Mouse (Mus musculus): Measurements from ENCODE around the gene Nacc1. TPM values are rescaled to one million over a fixed set of nuclear protein-coding genes. Genes with fewer than 3 reads are reported as not detected.

Gene Nacc1
- polyA plus RNA-seq, 1 experiment from 2014 or later, result 15.3 TPM

- H3K4me1 ChIP-seq (ENCODE audit: control insufficient read depth, insufficient read depth, low read length), result no peaks in the 10 kb centered on the region
- H3K9ac ChIP-seq (replicated peaks; ENCODE audit: low read depth, low read length), result no peak overlapping the region
- no peaks in the 10 kb centered on the region for H3K36me3 ChIP-seq (ENCODE audit: control insufficient read depth, insufficient read depth, low read length)
- ATAC-seq (ENCODE audit: low read depth), result no peak
- WGBS, result 79% methylated on average over 5 of the region's 5 CpGs
- no peak overlapping the region for H3K4me2 ChIP-seq (ENCODE audit: low read depth, low read length)
- no peak overlapping the region for H3K4me3 ChIP-seq (ENCODE audit: low read depth, low read length)
- no peaks in the 10 kb centered on the region for H3K27me3 ChIP-seq (ENCODE audit: control insufficient read depth, insufficient read depth, low read length)
- no peak overlapping the region for H3K27ac ChIP-seq (ENCODE audit: low read depth, low read length)
- H3K9me3 ChIP-seq (ENCODE audit: control insufficient read depth, low read length), result no peaks in the 10 kb centered on the region
These were observed 44.6 kb downstream of the Nacc1 start for GRCm38 (mm10) chr8:84643019-84643418.

GRCm38 (mm10) chr8:84641578-84642361 lies 45.9 kb downstream of the Nacc1 start:
- no peak for ATAC-seq (ENCODE audit: low read depth)
- no peaks in the 10 kb centered on the region for H3K27me3 ChIP-seq (ENCODE audit: control insufficient read depth, insufficient read depth, low read length)

DNA sequence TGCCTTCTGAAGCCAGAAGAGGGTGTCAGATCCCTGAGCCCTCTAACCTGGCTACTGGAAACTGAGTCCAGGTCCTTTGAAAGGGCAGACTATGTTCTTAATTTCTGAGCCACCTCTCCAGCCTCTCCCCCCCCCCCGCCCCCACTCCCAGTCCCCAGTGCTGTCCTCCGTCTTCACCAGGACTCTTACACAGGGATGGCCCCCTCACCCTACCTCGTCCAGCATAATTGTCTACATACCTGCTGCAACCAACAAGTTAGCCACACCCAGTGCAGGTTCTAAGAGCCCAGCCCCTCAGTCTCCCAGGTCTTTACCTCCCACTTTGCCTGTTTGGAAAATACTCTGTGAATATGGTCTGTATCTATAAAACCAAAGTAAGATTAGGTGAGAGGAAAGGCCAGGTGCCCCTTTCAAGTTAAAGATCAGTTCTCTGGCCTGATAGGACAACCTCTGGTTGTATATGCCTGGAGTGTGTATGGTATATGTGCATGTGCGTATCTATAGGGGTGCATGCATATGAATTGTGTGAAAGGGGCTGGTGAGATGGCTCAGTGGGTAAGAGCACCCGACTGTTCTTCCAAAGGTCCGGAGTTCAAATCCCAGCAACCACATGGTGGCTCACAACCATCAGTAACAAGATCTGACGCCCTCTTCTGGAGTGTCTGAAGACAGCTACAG lies 46.9 kb downstream of the Nacc1 start:
- no peak overlapping the region for H3K9ac ChIP-seq (replicated peaks; ENCODE audit: low read depth, low read length)
- no peaks in the 10 kb centered on the region for H3K9me3 ChIP-seq (ENCODE audit: control insufficient read depth, low read length)
- no peak overlapping the region for H3K4me3 ChIP-seq (ENCODE audit: low read depth, low read length)
- H3K36me3 ChIP-seq (ENCODE audit: control insufficient read depth, insufficient read depth, low read length), result no peaks in the 10 kb centered on the region
- H3K4me2 ChIP-seq (ENCODE audit: low read depth, low read length), result no peak overlapping the region
- H3K27me3 ChIP-seq (ENCODE audit: control insufficient read depth, insufficient read depth, low read length), result no peaks in the 10 kb centered on the region
- no peak for ATAC-seq (ENCODE audit: low read depth)
- H3K27ac ChIP-seq (ENCODE audit: low read depth, low read length), result no peak overlapping the region
- peaks cover under 1% of the 10 kb centered on the region; the same call in 1 of the 2 replicates for H3K4me1 ChIP-seq (ENCODE audit: control insufficient read depth, insufficient read depth, low read length)
- 71% methylated on average over 7 of the region's 7 CpGs for WGBS

More at GRCm38 (mm10) chr8:84641578-84642361, 45.9 kb downstream of the Nacc1 start:
- Histone ChIP-seq H3K4me3 (ENCODE audit: low read depth, low read length) (no peak overlapping the region), H3K9me3 (ENCODE audit: control insufficient read depth, low read length) (no peaks in the 10 kb centered on the region), H3K36me3 (ENCODE audit: control insufficient read depth, insufficient read depth, low read length) (no peaks in the 10 kb centered on the region), H3K27ac (ENCODE audit: low read depth, low read length) (no peak overlapping the region), H3K9ac (replicated peaks; ENCODE audit: low read depth, low read length) (no peak overlapping the region), H3K4me2 (ENCODE audit: low read depth, low read length) (no peak overlapping the region), H3K4me1 (ENCODE audit: control insufficient read depth, insufficient read depth, low read length) (no peaks in the 10 kb centered on the region)
- 89% methylated on average over 1 of the region's 1 CpGs for WGBS

GRCm38 (mm10) chr8:84640010-84640588 lies 47.6 kb downstream of the Nacc1 start:
- WGBS, result 36% methylated on average over 9 of the region's 9 CpGs
- peak overlapping the region; percentile 16; the same call in 1 of the 2 replicates for H3K9ac ChIP-seq (replicated peaks; ENCODE audit: low read depth, low read length)

DNA sequence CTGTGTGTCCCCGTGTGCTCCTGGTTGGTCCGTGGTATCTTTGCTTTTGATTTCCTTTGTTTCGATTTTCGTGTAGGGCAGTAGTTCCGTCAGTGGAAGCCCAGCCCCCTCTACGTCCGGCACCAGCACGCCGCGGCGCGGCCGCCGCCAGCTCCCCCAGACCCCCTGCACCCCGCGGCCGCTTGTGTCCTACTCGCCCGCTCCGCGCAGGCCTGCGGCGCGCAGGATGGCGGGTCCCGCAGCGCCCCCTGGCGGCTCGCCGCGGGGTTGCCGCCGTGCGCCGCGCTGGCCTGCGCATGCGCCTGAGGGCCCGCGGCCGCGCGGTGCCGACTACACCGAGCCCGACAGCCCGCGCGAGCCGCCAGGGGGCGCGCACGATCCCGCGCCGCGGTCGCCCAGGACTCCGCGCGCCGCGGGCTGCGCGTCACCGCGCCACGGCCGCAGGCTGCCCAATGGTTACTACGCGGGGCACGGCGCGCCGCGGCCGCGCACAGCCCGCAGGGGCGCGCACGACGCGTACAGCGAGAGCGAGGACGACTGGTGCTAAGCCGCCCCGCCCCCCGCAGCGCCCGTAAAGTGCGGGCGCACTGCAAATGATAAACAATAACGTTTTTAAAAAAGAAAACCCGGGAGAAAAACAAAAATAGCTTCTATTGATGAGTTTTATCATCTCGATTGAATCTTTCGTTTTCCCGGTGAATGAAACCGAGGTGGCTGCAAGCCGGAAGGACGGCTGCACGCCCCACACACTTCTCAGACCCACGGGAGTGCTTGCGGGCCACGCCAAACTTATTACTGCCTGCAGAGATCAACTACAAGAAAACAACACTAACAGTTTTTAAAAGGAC lies 48.3 kb downstream of the Nacc1 start:
- Histone ChIP-seq H3K9me3 (ENCODE audit: control insufficient read depth, low read length) (no peaks in the 10 kb centered on the region), H3K4me1 (ENCODE audit: control insufficient read depth, insufficient read depth, low read length) (peaks cover 12% of the 10 kb centered on the region; the same call in 1 of the 2 replicates), H3K4me3 (ENCODE audit: low read depth, low read length) (peak overlapping the region; percentile 39), H3K27ac (ENCODE audit: low read depth, low read length) (peak overlapping the region; percentile 86), H3K36me3 (ENCODE audit: control insufficient read depth, insufficient read depth, low read length) (no peaks in the 10 kb centered on the region), H3K4me2 (ENCODE audit: low read depth, low read length) (peak overlapping the region; percentile 86), H3K9ac (replicated peaks; ENCODE audit: low read depth, low read length) (peak overlapping the region; percentile 68), H3K27me3 (ENCODE audit: control insufficient read depth, insufficient read depth, low read length) (no peaks in the 10 kb centered on the region)
- ATAC-seq (ENCODE audit: low read depth), result peak; percentile 93
- WGBS, result under 1% methylated on average over 74 of the region's 106 CpGs

More at GRCm38 (mm10) chr8:84640010-84640588, 47.6 kb downstream of the Nacc1 start:
- H3K4me2 ChIP-seq (ENCODE audit: low read depth, low read length), result peak overlapping the region; percentile 53
- peak overlapping the region; percentile 39 for H3K4me3 ChIP-seq (ENCODE audit: low read depth, low read length)
- no peaks in the 10 kb centered on the region for H3K9me3 ChIP-seq (ENCODE audit: control insufficient read depth, low read length)
- H3K4me1 ChIP-seq (ENCODE audit: control insufficient read depth, insufficient read depth, low read length), result peaks cover 7% of the 10 kb centered on the region; the same call in 1 of the 2 replicates
- H3K27ac ChIP-seq (ENCODE audit: low read depth, low read length), result no peak overlapping the region; the same call in 1 of the 2 replicates
- no peak for ATAC-seq (ENCODE audit: low read depth)
- no peaks in the 10 kb centered on the region for H3K36me3 ChIP-seq (ENCODE audit: control insufficient read depth, insufficient read depth, low read length)
- no peaks in the 10 kb centered on the region for H3K27me3 ChIP-seq (ENCODE audit: control insufficient read depth, insufficient read depth, low read length)

GRCm38 (mm10) chr8:84638555-84639161 lies 49.0 kb downstream of the Nacc1 start:
- peak overlapping the region; percentile 39 for H3K4me3 ChIP-seq (ENCODE audit: low read depth, low read length)
- H3K27ac ChIP-seq (ENCODE audit: low read depth, low read length), result peak overlapping the region; percentile 86
- H3K36me3 ChIP-seq (ENCODE audit: control insufficient read depth, insufficient read depth, low read length), result peaks cover 2% of the 10 kb centered on the region; the same call in 1 of the 2 replicates
- H3K4me2 ChIP-seq (ENCODE audit: low read depth, low read length), result peak overlapping the region; percentile 86
- H3K4me1 ChIP-seq (ENCODE audit: control insufficient read depth, insufficient read depth, low read length), result peaks cover 12% of the 10 kb centered on the region; the same call in 1 of the 2 replicates
- no peaks in the 10 kb centered on the region for H3K9me3 ChIP-seq (ENCODE audit: control insufficient read depth, low read length)
- H3K27me3 ChIP-seq (ENCODE audit: control insufficient read depth, insufficient read depth, low read length), result no peaks in the 10 kb centered on the region
- WGBS, result 0% methylated on average over 34 of the region's 52 CpGs
- peak; percentile 12 for ATAC-seq (ENCODE audit: low read depth)
- peak overlapping the region; percentile 68 for H3K9ac ChIP-seq (replicated peaks; ENCODE audit: low read depth, low read length)

GRCm38 (mm10) chr8:84637946-84638554 lies 49.6 kb downstream of the Nacc1 start:
- no peak overlapping the region; the same call in 1 of the 2 replicates for H3K27ac ChIP-seq (ENCODE audit: low read depth, low read length)
- peak overlapping the region; percentile 39 for H3K4me3 ChIP-seq (ENCODE audit: low read depth, low read length)
- H3K27me3 ChIP-seq (ENCODE audit: control insufficient read depth, insufficient read depth, low read length), result no peaks in the 10 kb centered on the region
- no peak for ATAC-seq (ENCODE audit: low read depth)
- peak overlapping the region; percentile 86 for H3K4me2 ChIP-seq (ENCODE audit: low read depth, low read length)
- H3K4me1 ChIP-seq (ENCODE audit: control insufficient read depth, insufficient read depth, low read length), result peaks cover 12% of the 10 kb centered on the region; the same call in 1 of the 2 replicates
- 41% methylated on average over 8 of the region's 8 CpGs for WGBS
- peak overlapping the region; percentile 68 for H3K9ac ChIP-seq (replicated peaks; ENCODE audit: low read depth, low read length)
- H3K36me3 ChIP-seq (ENCODE audit: control insufficient read depth, insufficient read depth, low read length), result peaks cover 8% of the 10 kb centered on the region; the same call in 1 of the 2 replicates
- no peaks in the 10 kb centered on the region for H3K9me3 ChIP-seq (ENCODE audit: control insufficient read depth, low read length)
